Mouse (Mus musculus) hindbrain, embryonic 16.5 days (tissue): ENCODE measurements at regions not wholly inside any gene's neighbourhood (a gene's known extent, or its start where the extent isn't known, plus 50 kb on each side); places are given as distances from the start of the nearest gene placed in this dataset.

Source experiments
- ATAC-seq: fragments of 200-750 bp; cut with Nextera tagmentation; 2 replicates; pipeline ENCODE4 v1.8.0; 2017; ENCODE audit warnings: moderate TSS enrichment, moderate library complexity
- H3K27ac ChIP-seq: fragments of 300-500 bp; sonication (generic); 2 replicates; pipeline ENCODE4 v1.5.1; 2014; ENCODE audit warnings: low read depth, mild to moderate bottlenecking, control low read depth, low read length, moderate library complexity
- H3K27me3 ChIP-seq: fragments of 300-500 bp; sonication (generic); replicated peaks from 2 replicates; pipeline ENCODE4 v1.6.1; 2014; ENCODE audit warnings: low read length; ENCODE audit not compliant: control insufficient read depth, insufficient read depth
- H3K36me3 ChIP-seq: fragments of 300-500 bp; sonication (generic); 2 replicates; pipeline ENCODE4 v1.6.1; 2014; ENCODE audit warnings: mild to moderate bottlenecking, low read length, moderate library complexity, mixed read lengths; ENCODE audit not compliant: control insufficient read depth, insufficient read depth
- H3K4me1 ChIP-seq: fragments of 300-500 bp; sonication (generic); 2 replicates; pipeline ENCODE4 v1.6.1; 2014; ENCODE audit warnings: low read depth, low read length; ENCODE audit not compliant: control insufficient read depth, insufficient read depth
- H3K4me2 ChIP-seq: fragments of 300-500 bp; sonication (generic); 2 replicates; pipeline ENCODE4 v1.6.1; 2014; ENCODE audit warnings: mild to moderate bottlenecking, low read length, control low read depth, moderate library complexity
- H3K4me3 ChIP-seq: fragments of 300-500 bp; sonication (generic); 2 replicates; pipeline ENCODE4 v1.5.1; 2014; ENCODE audit warnings: mild to moderate bottlenecking, low read length, control low read depth, moderate library complexity
- H3K9ac ChIP-seq: fragments of 300-500 bp; sonication (generic); 2 replicates; pipeline ENCODE4 v1.6.1; 2014; ENCODE audit warnings: low read depth, mild to moderate bottlenecking, control low read depth, low read length, moderate library complexity
- H3K9me3 ChIP-seq: fragments of 300-500 bp; sonication (generic); 2 replicates; pipeline ENCODE4 v1.6.1; 2014; ENCODE audit warnings: mild to moderate bottlenecking, low read length, moderate library complexity; ENCODE audit not compliant: control insufficient read depth
- WGBS: fragments of 180-500 bp; shearing (Covaris S2); extraction: QIAGEN DNeasy Blood & Tissue Kit; methylation state at CpG from one replicate; pipeline ENCODE4 v1.1.7; 2014; 5-methylcytosine and 5-hydroxymethylcytosine counted together

GRCm38 (mm10) chr4:92833835-92834234 is 501.5 kb downstream of the Tusc1 start:
- no peak for ATAC-seq
- H3K27me3 ChIP-seq: no peaks in the 10 kb centered on the region
- H3K4me2 ChIP-seq: no peak overlapping the region
- H3K36me3 ChIP-seq: no peaks in the 10 kb centered on the region
- WGBS: 31% methylated on average over 5 of the region's 5 CpGs
- no peaks in the 10 kb centered on the region for H3K4me1 ChIP-seq
- no peak overlapping the region for H3K9ac ChIP-seq
- H3K27ac ChIP-seq: no peak overlapping the region
- no peaks in the 10 kb centered on the region for H3K9me3 ChIP-seq
- H3K4me3 ChIP-seq: no peak overlapping the region

GRCm38 (mm10) chr4:92831181-92831715 is 504.1 kb downstream of the Tusc1 start:
- no peaks in the 10 kb centered on the region for H3K4me1 ChIP-seq
- ATAC-seq: no peak
- WGBS: 81% methylated on average over 1 of the region's 1 CpGs
- H3K27ac ChIP-seq: no peak overlapping the region
- no peaks in the 10 kb centered on the region for H3K36me3 ChIP-seq
- no peaks in the 10 kb centered on the region for H3K27me3 ChIP-seq
- H3K9me3 ChIP-seq: no peaks in the 10 kb centered on the region
- no peak overlapping the region for H3K4me2 ChIP-seq
- H3K4me3 ChIP-seq: no peak overlapping the region
- H3K9ac ChIP-seq: no peak overlapping the region

GRCm38 (mm10) chr4:92827831-92828230 is 507.5 kb downstream of the Tusc1 start:
- no peaks in the 10 kb centered on the region for H3K4me1 ChIP-seq
- H3K9ac ChIP-seq: no peak overlapping the region
- H3K4me3 ChIP-seq: no peak overlapping the region
- no peaks in the 10 kb centered on the region for H3K9me3 ChIP-seq
- H3K27me3 ChIP-seq: no peaks in the 10 kb centered on the region
- no peaks in the 10 kb centered on the region for H3K36me3 ChIP-seq
- no peak overlapping the region for H3K27ac ChIP-seq
- H3K4me2 ChIP-seq: no peak overlapping the region
- no peak for ATAC-seq

GRCm38 (mm10) chr4:92827405-92827804 is 507.9 kb downstream of the Tusc1 start:
- Histone ChIP-seq H3K9ac (no peak overlapping the region), H3K27ac (no peak overlapping the region), H3K4me3 (no peak overlapping the region), H3K27me3 (no peaks in the 10 kb centered on the region), H3K4me1 (no peaks in the 10 kb centered on the region), H3K9me3 (no peaks in the 10 kb centered on the region), H3K4me2 (no peak overlapping the region), H3K36me3 (no peaks in the 10 kb centered on the region)
- ATAC-seq: no peak

- no peak overlapping the region for H3K4me3 ChIP-seq
- H3K36me3 ChIP-seq: no peaks in the 10 kb centered on the region
- H3K27ac ChIP-seq: no peak overlapping the region
- no peak overlapping the region for H3K4me2 ChIP-seq
- no peaks in the 10 kb centered on the region for H3K4me1 ChIP-seq
- H3K9ac ChIP-seq: no peak overlapping the region
- H3K9me3 ChIP-seq: no peaks in the 10 kb centered on the region
- H3K27me3 ChIP-seq: no peaks in the 10 kb centered on the region
- ATAC-seq: no peak
Measured at GRCm38 (mm10) chr4:92826981-92827380, 508.3 kb downstream of the Tusc1 start.

- Histone ChIP-seq H3K4me2 (no peak overlapping the region), H3K27me3 (no peaks in the 10 kb centered on the region), H3K4me1 (no peaks in the 10 kb centered on the region), H3K4me3 (no peak overlapping the region), H3K9ac (no peak overlapping the region), H3K36me3 (no peaks in the 10 kb centered on the region), H3K9me3 (no peaks in the 10 kb centered on the region), H3K27ac (no peak overlapping the region)
- no peak for ATAC-seq
- WGBS: 81% methylated on average over 1 of the region's 1 CpGs
Measured at GRCm38 (mm10) chr4:92788157-92788556, 547.2 kb downstream of the Tusc1 start.

GRCm38 (mm10) chr4:92778076-92778475 is 557.2 kb downstream of the Tusc1 start:
- Histone ChIP-seq H3K9me3 (no peaks in the 10 kb centered on the region), H3K4me1 (no peaks in the 10 kb centered on the region), H3K27ac (no peak overlapping the region), H3K27me3 (no peaks in the 10 kb centered on the region), H3K36me3 (no peaks in the 10 kb centered on the region), H3K9ac (no peak overlapping the region), H3K4me3 (no peak overlapping the region), H3K4me2 (no peak overlapping the region)
- WGBS: 81% methylated on average over 4 of the region's 4 CpGs
- no peak for ATAC-seq

GRCm38 (mm10) chr4:92748070-92748469 is 556.5 kb upstream of the Gm12666 start:
- Histone ChIP-seq H3K9me3 (no peaks in the 10 kb centered on the region), H3K27me3 (no peaks in the 10 kb centered on the region), H3K4me3 (no peak overlapping the region), H3K9ac (no peak overlapping the region), H3K4me1 (no peaks in the 10 kb centered on the region), H3K36me3 (no peaks in the 10 kb centered on the region), H3K4me2 (no peak overlapping the region), H3K27ac (no peak overlapping the region)
- WGBS: 34% methylated on average over 2 of the region's 2 CpGs
- peak; percentile 72 for ATAC-seq

GRCm38 (mm10) chr4:92746233-92746632 is 554.7 kb upstream of the Gm12666 start:
- H3K4me2 ChIP-seq: no peak overlapping the region
- WGBS: 48% methylated on average over 2 of the region's 2 CpGs
- no peak overlapping the region for H3K4me3 ChIP-seq
- no peak for ATAC-seq
- H3K27me3 ChIP-seq: no peaks in the 10 kb centered on the region
- H3K9me3 ChIP-seq: no peaks in the 10 kb centered on the region
- H3K4me1 ChIP-seq: no peaks in the 10 kb centered on the region
- H3K9ac ChIP-seq: no peak overlapping the region
- H3K27ac ChIP-seq: no peak overlapping the region
- no peaks in the 10 kb centered on the region for H3K36me3 ChIP-seq

- no peaks in the 10 kb centered on the region for H3K27me3 ChIP-seq
- H3K4me2 ChIP-seq: no peak overlapping the region
- H3K4me3 ChIP-seq: no peak overlapping the region
- no peaks in the 10 kb centered on the region for H3K36me3 ChIP-seq
- no peaks in the 10 kb centered on the region for H3K9me3 ChIP-seq
- no peak overlapping the region for H3K27ac ChIP-seq
- H3K4me1 ChIP-seq: no peaks in the 10 kb centered on the region
- H3K9ac ChIP-seq: no peak overlapping the region
- ATAC-seq: no peak
Measured at GRCm38 (mm10) chr4:92702755-92703154, 511.2 kb upstream of the Gm12666 start.
